Comparison of ENCODE assay signal across 14 mouse cellular contexts in the genomic region with DNA sequence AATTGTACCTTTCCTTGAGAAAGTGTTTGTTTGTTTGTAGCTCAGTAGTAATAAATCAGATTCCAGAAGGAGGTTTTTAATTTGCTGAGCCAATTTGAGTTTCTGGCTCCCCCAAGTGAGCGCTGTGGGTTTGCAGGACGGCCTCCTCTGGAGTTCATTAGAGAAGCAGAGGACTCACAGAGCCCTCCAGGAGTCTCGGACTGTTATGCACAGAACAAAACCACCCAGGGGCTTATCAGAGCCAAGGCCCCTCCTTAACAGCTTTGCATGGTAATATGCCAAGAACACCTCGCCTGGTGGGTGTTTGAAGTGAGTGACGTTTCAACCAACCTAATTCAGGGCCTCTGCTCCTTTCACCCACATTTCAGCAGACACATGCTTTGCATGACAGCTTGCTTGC.
"Had no signal": no experiment of that assay in that cellular context is flagged by ENCODE, and none has a peak within 500 bp of the region (broad histone marks: within the 10 kb centered on the region; RNA-seq: fewer than 3 reads in every experiment).

No protein-coding gene starts in this region.

- H3K9ac ChIP-seq: limb, embryonic 15.5 days; liver, embryonic 14.5 days; midbrain, embryonic 15.5 days; neural tube, embryonic 12.5 days; stomach, embryonic 15.5 days had no signal

- H3K4me1 ChIP-seq: limb, embryonic 15.5 days; midbrain, embryonic 15.5 days; neural tube, embryonic 12.5 days; stomach, embryonic 15.5 days had no signal

- H3K36me3 ChIP-seq: limb, embryonic 15.5 days; midbrain, embryonic 15.5 days; neural tube, embryonic 12.5 days; stomach, embryonic 15.5 days had no signal

- ATAC-seq: intestine, postnatal 0 days; midbrain, embryonic 15.5 days had no signal

- H3K4me3 ChIP-seq: limb, embryonic 15.5 days; midbrain, embryonic 15.5 days; neural tube, embryonic 12.5 days; stomach, embryonic 15.5 days had no signal

- DNase-seq: kidney, adult 8-10 months; kidney, postnatal 36 days; lung, adult 18-20 months; lung, postnatal 36 days; right cerebral cortex, postnatal 14 days; thymus, adult 2 months; thymus, postnatal 25 days had no signal

- H3K9me3 ChIP-seq: limb, embryonic 15.5 days; midbrain, embryonic 15.5 days; neural tube, embryonic 12.5 days; stomach, embryonic 15.5 days had no signal

- H3K27me3 ChIP-seq: limb, embryonic 15.5 days; midbrain, embryonic 15.5 days; neural tube, embryonic 12.5 days; stomach, embryonic 15.5 days had no signal

- H3K4me2 ChIP-seq: limb, embryonic 15.5 days; midbrain, embryonic 11.5 days; midbrain, embryonic 15.5 days; neural tube, embryonic 12.5 days; stomach, embryonic 15.5 days had no signal

- H3K27ac ChIP-seq: limb, embryonic 15.5 days; liver, embryonic 14.5 days; midbrain, embryonic 15.5 days; neural tube, embryonic 12.5 days; stomach, embryonic 15.5 days had no signal
